Mouse (Mus musculus): ENCODE measurements at regions not wholly inside any gene's neighbourhood (a gene's known extent, or its start where the extent isn't known, plus 50 kb on each side); places are given as distances from the start of the nearest gene placed in this dataset.

DNA sequence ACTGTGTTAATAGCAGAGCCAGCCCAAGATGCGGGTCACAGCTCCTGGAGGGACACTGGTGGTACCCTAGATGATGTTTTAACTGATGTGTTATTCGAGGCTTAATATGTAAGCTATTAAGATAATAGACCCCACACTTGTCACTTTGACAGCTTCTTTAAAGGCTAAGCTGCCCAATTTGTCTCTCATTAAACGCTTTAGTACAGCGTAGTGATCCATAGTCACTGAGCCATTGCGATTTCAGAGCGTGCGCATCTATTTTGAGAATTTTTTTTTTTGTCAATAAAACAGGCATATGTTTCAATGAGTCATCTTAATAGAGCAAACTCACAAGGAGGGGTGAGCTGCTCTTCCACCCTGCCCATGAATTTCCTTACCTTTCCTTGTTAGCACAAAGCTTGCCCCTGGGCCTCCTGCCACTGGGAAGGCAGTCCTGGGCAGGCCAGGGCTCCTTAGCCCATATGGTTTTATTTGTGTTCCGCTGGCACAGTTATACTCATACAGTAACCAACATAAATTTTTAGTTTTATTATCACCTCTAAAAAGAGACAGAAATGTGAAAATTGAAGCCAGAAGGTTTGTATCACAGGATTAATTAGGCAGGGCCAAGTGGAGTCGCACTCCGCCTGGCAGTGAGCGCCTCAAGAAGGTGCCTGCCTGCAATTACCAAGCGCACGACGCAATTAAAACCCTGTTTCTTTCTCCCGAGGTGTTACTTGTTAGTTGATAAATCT, 294.3 kb downstream of the Etv1 start:
- ATAC-seq (ENCODE audit: low FRiP score, low read depth) (no peak), DNase-seq (ENCODE audit: low spot score) (no peak)
- H3K4me3 ChIP-seq (replicated peaks; ENCODE audit: low read length) = no peak overlapping the region
- H3K9ac ChIP-seq (ENCODE audit: low read depth, low read length, severe bottlenecking) = no peak overlapping the region
- no peaks in the 10 kb centered on the region for H3K36me3 ChIP-seq (ENCODE audit: control insufficient read depth, insufficient read depth, low read length)
- no peaks in the 10 kb centered on the region for H3K9me3 ChIP-seq (ENCODE audit: control insufficient read depth, low read length)
- 29% methylated on average over 15 of the region's 15 CpGs for WGBS
- no peak overlapping the region for H3K4me2 ChIP-seq (replicated peaks; ENCODE audit: low read depth, low read length, severe bottlenecking)
- no peaks in the 10 kb centered on the region for H3K27me3 ChIP-seq (ENCODE audit: control insufficient read depth, insufficient read depth, low read length)
- TF ChIP-seq POLR2A (IDR thresholded peaks at IDR 0.05; ENCODE audit: borderline replicate concordance, extremely low read depth, insufficient read depth, insufficient read length) = no peak
- H3K27ac ChIP-seq (replicated peaks; ENCODE audit: low read depth, low read length) = no peak overlapping the region
- peaks cover 11% of the 10 kb centered on the region; the same call in 1 of the 2 replicates for H3K4me1 ChIP-seq (ENCODE audit: control insufficient read depth, insufficient read depth, low read length)

DNA sequence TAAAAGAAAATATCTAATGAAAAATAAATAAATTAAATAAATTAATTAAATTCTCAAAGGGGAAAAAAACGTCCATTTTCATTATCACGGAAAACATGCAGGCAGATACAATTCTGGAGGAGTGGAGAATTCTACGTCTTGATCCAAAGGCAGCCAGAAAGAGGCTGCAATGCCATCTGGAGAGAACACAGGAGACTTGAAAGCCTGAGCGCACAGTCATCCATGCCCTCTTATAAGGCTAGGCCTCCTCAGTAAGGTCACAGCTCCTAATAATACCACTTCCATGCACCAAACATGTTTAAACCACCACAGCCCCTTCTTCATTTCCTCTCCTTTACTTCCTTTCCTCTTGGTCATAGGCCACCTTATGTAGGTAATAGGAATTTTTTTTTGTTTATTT, 307.1 kb downstream of the Etv1 start:
- no peaks in the 10 kb centered on the region for H3K9me3 ChIP-seq (ENCODE audit: control insufficient read depth, low read length)
- H3K27ac ChIP-seq (replicated peaks; ENCODE audit: low read depth, low read length) = no peak overlapping the region
- H3K4me3 ChIP-seq (replicated peaks; ENCODE audit: low read length) = no peak overlapping the region
- 90% methylated on average over 4 of the region's 4 CpGs for WGBS
- no peak for TF ChIP-seq POLR2A (IDR thresholded peaks at IDR 0.05; ENCODE audit: borderline replicate concordance, extremely low read depth, insufficient read depth, insufficient read length)
- no peaks in the 10 kb centered on the region for H3K36me3 ChIP-seq (ENCODE audit: control insufficient read depth, insufficient read depth, low read length)
- no peaks in the 10 kb centered on the region for H3K27me3 ChIP-seq (ENCODE audit: control insufficient read depth, insufficient read depth, low read length)
- no peak for DNase-seq (ENCODE audit: low spot score)
- no peak overlapping the region for H3K4me2 ChIP-seq (replicated peaks; ENCODE audit: low read depth, low read length, severe bottlenecking)
- H3K9ac ChIP-seq (ENCODE audit: low read depth, low read length, severe bottlenecking) = no peak overlapping the region
- no peak for ATAC-seq (ENCODE audit: low FRiP score, low read depth)
- H3K4me1 ChIP-seq (ENCODE audit: control insufficient read depth, insufficient read depth, low read length) = no peaks in the 10 kb centered on the region

DNA sequence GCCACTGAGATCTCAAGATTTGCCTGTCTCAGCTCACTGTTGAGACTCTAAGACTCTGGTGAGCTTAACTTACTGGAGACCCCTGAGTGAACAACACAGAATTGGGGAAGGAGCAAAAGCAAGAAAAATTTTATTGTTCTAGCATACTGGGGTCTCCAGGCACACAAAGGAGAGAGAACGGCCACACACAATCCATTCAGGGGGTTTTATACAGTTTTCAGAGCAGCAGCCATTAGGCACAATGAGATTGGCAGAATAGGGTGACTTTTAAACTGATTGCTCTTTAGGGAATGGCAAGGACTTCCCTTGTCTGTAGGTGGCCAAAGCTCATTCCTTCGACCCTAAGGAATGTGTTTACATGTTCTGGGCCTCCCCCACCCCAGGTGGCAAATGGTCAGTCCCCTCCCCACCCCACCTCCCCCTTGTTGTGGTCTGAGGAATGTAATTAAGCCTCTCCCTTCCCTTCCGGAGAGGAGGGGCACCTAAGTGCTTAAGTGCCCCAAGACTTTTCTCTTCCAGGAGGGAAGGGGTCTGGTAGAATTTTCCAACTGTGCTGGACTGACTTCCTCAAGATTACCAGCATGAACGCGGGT, 315.6 kb downstream of the Etv1 start:
- no peak overlapping the region for H3K27ac ChIP-seq (replicated peaks; ENCODE audit: low read depth, low read length)
- H3K9ac ChIP-seq (ENCODE audit: low read depth, low read length, severe bottlenecking) = no peak overlapping the region
- H3K4me3 ChIP-seq (replicated peaks; ENCODE audit: low read length) = no peak overlapping the region

DNA sequence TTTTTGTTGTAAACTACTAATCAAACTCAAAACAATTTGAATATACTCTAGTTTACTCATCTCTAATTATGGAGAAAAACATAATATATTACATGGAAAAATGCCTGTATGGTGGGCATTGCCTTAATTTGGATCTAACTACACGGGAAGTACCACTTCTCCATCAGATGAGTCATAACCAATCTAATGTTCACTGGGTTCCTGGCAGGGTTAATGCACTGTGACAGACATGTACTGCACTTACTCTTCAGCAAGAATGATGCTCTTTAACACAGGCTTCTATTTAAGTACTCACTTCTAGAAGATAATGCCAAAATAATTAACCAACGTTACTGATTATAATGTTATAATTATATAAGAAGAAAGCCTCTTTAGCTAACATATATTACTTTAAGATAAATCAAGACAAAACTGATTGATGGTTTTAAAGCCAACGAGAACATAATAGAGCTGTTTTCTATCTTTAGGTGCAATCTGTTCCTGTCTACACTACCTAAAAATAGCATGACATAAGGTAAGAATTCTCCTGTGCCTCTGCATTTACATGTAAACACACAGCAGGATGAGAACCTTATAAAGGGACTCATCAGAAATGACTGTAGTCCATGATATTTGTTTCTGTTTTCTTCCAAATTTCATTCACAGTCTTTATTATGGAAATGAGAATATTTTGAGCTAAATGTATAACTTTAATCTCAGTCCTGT, 344.4 kb downstream of the Etv1 start:
- no peaks in the 10 kb centered on the region for H3K4me1 ChIP-seq (ENCODE audit: control insufficient read depth, insufficient read depth, low read length)
- 71% methylated on average over 3 of the region's 3 CpGs for WGBS

More for the DNA sequence above, 315.6 kb downstream of the Etv1 start:
- DNase-seq (ENCODE audit: low spot score) = no peak
- H3K4me2 ChIP-seq (replicated peaks; ENCODE audit: low read depth, low read length, severe bottlenecking) = no peak overlapping the region
- 11% methylated on average over 5 of the region's 5 CpGs for WGBS
- H3K36me3 ChIP-seq (ENCODE audit: control insufficient read depth, insufficient read depth, low read length) = no peaks in the 10 kb centered on the region
- H3K9me3 ChIP-seq (ENCODE audit: control insufficient read depth, low read length) = no peaks in the 10 kb centered on the region
- no peak for ATAC-seq (ENCODE audit: low FRiP score, low read depth)
- no peaks in the 10 kb centered on the region for H3K4me1 ChIP-seq (ENCODE audit: control insufficient read depth, insufficient read depth, low read length)
- no peaks in the 10 kb centered on the region for H3K27me3 ChIP-seq (ENCODE audit: control insufficient read depth, insufficient read depth, low read length)
- no peak for TF ChIP-seq POLR2A (IDR thresholded peaks at IDR 0.05; ENCODE audit: borderline replicate concordance, extremely low read depth, insufficient read depth, insufficient read length)

DNA sequence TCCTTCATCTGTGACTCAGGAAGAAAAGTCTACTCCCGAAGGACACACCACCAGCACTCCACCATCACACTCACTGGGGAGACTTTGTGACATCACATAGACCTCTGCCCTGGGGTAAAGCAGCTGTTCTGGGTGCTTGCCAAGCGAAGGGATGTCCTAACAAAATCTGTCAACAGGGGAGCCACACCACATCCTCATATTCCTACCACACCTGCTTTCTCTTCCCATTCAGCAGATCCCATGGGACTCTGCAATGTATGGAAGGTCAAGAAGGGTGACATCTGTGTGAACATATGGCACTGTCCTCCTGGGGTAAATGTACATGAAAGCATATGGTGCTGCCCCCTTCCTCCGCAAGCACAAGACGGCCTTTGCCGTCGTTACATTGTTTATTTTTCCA, 375.5 kb downstream of the Etv1 start:
- no peak for TF ChIP-seq POLR2A (IDR thresholded peaks at IDR 0.05; ENCODE audit: borderline replicate concordance, extremely low read depth, insufficient read depth, insufficient read length)
- WGBS = 51% methylated on average over 6 of the region's 6 CpGs
- ATAC-seq (ENCODE audit: low FRiP score, low read depth) = no peak; the same call in 1 of the 2 replicates

More for the DNA sequence above, 344.4 kb downstream of the Etv1 start:
- no peak overlapping the region for H3K9ac ChIP-seq (ENCODE audit: low read depth, low read length, severe bottlenecking)
- ATAC-seq (ENCODE audit: low FRiP score, low read depth) (no peak), DNase-seq (ENCODE audit: low spot score) (no peak)
- no peak overlapping the region for H3K27ac ChIP-seq (replicated peaks; ENCODE audit: low read depth, low read length)
- H3K27me3 ChIP-seq (ENCODE audit: control insufficient read depth, insufficient read depth, low read length) = no peaks in the 10 kb centered on the region
- H3K4me3 ChIP-seq (replicated peaks; ENCODE audit: low read length) = no peak overlapping the region
- H3K4me2 ChIP-seq (replicated peaks; ENCODE audit: low read depth, low read length, severe bottlenecking) = no peak overlapping the region
- H3K9me3 ChIP-seq (ENCODE audit: control insufficient read depth, low read length) = no peaks in the 10 kb centered on the region
- no peak for TF ChIP-seq POLR2A (IDR thresholded peaks at IDR 0.05; ENCODE audit: borderline replicate concordance, extremely low read depth, insufficient read depth, insufficient read length)
- H3K36me3 ChIP-seq (ENCODE audit: control insufficient read depth, insufficient read depth, low read length) = no peaks in the 10 kb centered on the region

More for the DNA sequence above, 375.5 kb downstream of the Etv1 start:
- Histone ChIP-seq H3K27ac (replicated peaks; ENCODE audit: low read depth, low read length) (no peak overlapping the region), H3K4me1 (ENCODE audit: control insufficient read depth, insufficient read depth, low read length) (no peaks in the 10 kb centered on the region), H3K9me3 (ENCODE audit: control insufficient read depth, low read length) (no peaks in the 10 kb centered on the region), H3K36me3 (ENCODE audit: control insufficient read depth, insufficient read depth, low read length) (no peaks in the 10 kb centered on the region), H3K4me2 (replicated peaks; ENCODE audit: low read depth, low read length, severe bottlenecking) (no peak overlapping the region), H3K27me3 (ENCODE audit: control insufficient read depth, insufficient read depth, low read length) (no peaks in the 10 kb centered on the region), H3K4me3 (replicated peaks; ENCODE audit: low read length) (no peak overlapping the region), H3K9ac (ENCODE audit: low read depth, low read length, severe bottlenecking) (no peak overlapping the region)
- no peak for DNase-seq (ENCODE audit: low spot score)

Measured in limb, embryonic 14.5 days (tissue).